Mouse (Mus musculus): ENCODE data around the gene Zfp334. TPM values are rescaled to one million over a fixed set of nuclear protein-coding genes. Genes with fewer than 3 reads are reported as not detected.

Zfp334 gene
- total and polyA plus RNA-seq, 3 experiments = 0.11 TPM; not detected in 2

- Histone ChIP-seq H3K4me1 (ENCODE audit: insufficient read depth, low read depth, low read length) (no peaks in the 10 kb centered on the region), H3K9me3 (replicated peaks) (peaks cover 3% of the 10 kb centered on the region; the same call in 1 of the 2 replicates), H3K27me3 (ENCODE audit: insufficient read depth, low read length) (no peaks in the 10 kb centered on the region), H3K4me3 (ENCODE audit: low read depth, low read length) (no peak overlapping the region), H3K36me3 (replicated peaks) (no peaks in the 10 kb centered on the region)
- DNase-seq (ENCODE audit: low spot score) (peak; percentile 43), ATAC-seq (ENCODE audit: extremely low read depth, insufficient number of reproducible peaks, low FRiP score, poor library complexity, severe bottlenecking) (peak; percentile 54)
- TF ChIP-seq CTCF (IDR thresholded peaks at IDR 0.05; ENCODE audit: low read depth, low read length) (peak; percentile 70), TAL1 (conservative IDR thresholded peaks at IDR 0.05; ENCODE audit: low read depth, low read length) (no peak), GATA1 (IDR thresholded peaks at IDR 0.05; ENCODE audit: borderline replicate concordance, low read length) (no peak)
These were observed 27.2 kb downstream of the Zfp334 start for GRCm38 (mm10) chr2:165360861-165361260.

- no peaks in the 10 kb centered on the region for H3K27me3 ChIP-seq (ENCODE audit: insufficient read depth, low read length)
- H3K4me3 ChIP-seq (ENCODE audit: low read depth, low read length) = no peak overlapping the region
- H3K4me1 ChIP-seq (ENCODE audit: insufficient read depth, low read depth, low read length) = no peaks in the 10 kb centered on the region
- H3K36me3 ChIP-seq (replicated peaks) = no peaks in the 10 kb centered on the region
- ATAC-seq (ENCODE audit: extremely low read depth, insufficient number of reproducible peaks, low FRiP score, poor library complexity, severe bottlenecking) (no peak), DNase-seq (ENCODE audit: low spot score) (no peak)
- H3K9me3 ChIP-seq (replicated peaks) = peaks cover 32% of the 10 kb centered on the region
- TF ChIP-seq TAL1 (conservative IDR thresholded peaks at IDR 0.05; ENCODE audit: low read depth, low read length) = no peak
- no peak for TF ChIP-seq GATA1 (IDR thresholded peaks at IDR 0.05; ENCODE audit: borderline replicate concordance, low read length)
- TF ChIP-seq POLR2AphosphoS5 (IDR thresholded peaks at IDR 0.05; ENCODE audit: insufficient replicate concordance, low read depth, low read length) = no peak
- TF ChIP-seq GATA2 (IDR thresholded peaks at IDR 0.05; ENCODE audit: borderline replicate concordance, low read depth, low read length) = no peak
- TF ChIP-seq CTCF (IDR thresholded peaks at IDR 0.05; ENCODE audit: low read depth, low read length) = no peak
These were observed 36.1 kb downstream of the Zfp334 start for GRCm38 (mm10) chr2:165351828-165352513.

DNA sequence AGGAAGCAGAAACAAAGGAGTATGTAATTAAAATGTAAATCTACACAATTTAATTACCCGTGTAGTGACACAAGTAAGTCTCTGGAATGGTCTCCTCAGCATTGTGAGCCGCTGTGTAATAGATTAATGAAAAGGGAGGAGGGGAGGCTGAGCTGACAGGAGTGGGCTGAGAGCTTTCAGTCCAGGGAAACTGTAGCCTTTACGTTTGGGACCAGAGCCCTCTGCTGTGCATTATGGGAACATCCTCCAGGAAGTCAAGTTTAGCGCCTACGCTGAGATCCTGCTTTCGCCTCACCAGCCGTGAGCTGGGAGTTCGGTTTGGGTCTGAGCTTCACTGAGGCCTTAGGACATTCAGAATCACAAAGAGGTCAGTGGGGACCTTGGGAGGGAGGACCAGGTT is 38.6 kb downstream of the Zfp334 start:
- peaks cover 26% of the 10 kb centered on the region for H3K9me3 ChIP-seq (replicated peaks)
- H3K27me3 ChIP-seq (ENCODE audit: insufficient read depth, low read length) = 0 out of 2 replicates have a peak, but pooled peaks cover 3% of the 10 kb centered on the region
- no peaks in the 10 kb centered on the region for H3K4me1 ChIP-seq (ENCODE audit: insufficient read depth, low read depth, low read length)
- no peak for DNase-seq (ENCODE audit: low spot score)
- no peak overlapping the region for H3K4me3 ChIP-seq (ENCODE audit: low read depth, low read length)
- no peak for TF ChIP-seq GATA1 (IDR thresholded peaks at IDR 0.05; ENCODE audit: borderline replicate concordance, low read length)
- TF ChIP-seq GATA2 (IDR thresholded peaks at IDR 0.05; ENCODE audit: borderline replicate concordance, low read depth, low read length) = no peak
- TF ChIP-seq TAL1 (conservative IDR thresholded peaks at IDR 0.05; ENCODE audit: low read depth, low read length) = no peak
- TF ChIP-seq POLR2AphosphoS5 (IDR thresholded peaks at IDR 0.05; ENCODE audit: insufficient replicate concordance, low read depth, low read length) = no peak
- no peak for TF ChIP-seq CTCF (IDR thresholded peaks at IDR 0.05; ENCODE audit: low read depth, low read length)
- ATAC-seq (ENCODE audit: extremely low read depth, insufficient number of reproducible peaks, low FRiP score, poor library complexity, severe bottlenecking) = no peak
- no peaks in the 10 kb centered on the region for H3K36me3 ChIP-seq (replicated peaks)

- Histone ChIP-seq H3K9me3 (replicated peaks) (peaks cover 3% of the 10 kb centered on the region; the same call in 1 of the 2 replicates), H3K27me3 (ENCODE audit: insufficient read depth, low read length) (0 out of 2 replicates have a peak, but pooled peaks cover 4% of the 10 kb centered on the region), H3K4me1 (ENCODE audit: insufficient read depth, low read depth, low read length) (no peaks in the 10 kb centered on the region), H3K36me3 (replicated peaks) (no peaks in the 10 kb centered on the region), H3K4me3 (ENCODE audit: low read depth, low read length) (no peak overlapping the region)
- ATAC-seq (ENCODE audit: extremely low read depth, insufficient number of reproducible peaks, low FRiP score, poor library complexity, severe bottlenecking) (no peak), DNase-seq (ENCODE audit: low spot score) (no peak)
- TF ChIP-seq GATA2 (IDR thresholded peaks at IDR 0.05; ENCODE audit: borderline replicate concordance, low read depth, low read length) (no peak), GATA1 (IDR thresholded peaks at IDR 0.05; ENCODE audit: borderline replicate concordance, low read length) (no peak), CTCF (IDR thresholded peaks at IDR 0.05; ENCODE audit: low read depth, low read length) (no peak), TAL1 (conservative IDR thresholded peaks at IDR 0.05; ENCODE audit: low read depth, low read length) (no peak), POLR2AphosphoS5 (IDR thresholded peaks at IDR 0.05; ENCODE audit: insufficient replicate concordance, low read depth, low read length) (no peak)
These were observed 41.9 kb downstream of the Zfp334 start for GRCm38 (mm10) chr2:165346180-165346579.

DNA sequence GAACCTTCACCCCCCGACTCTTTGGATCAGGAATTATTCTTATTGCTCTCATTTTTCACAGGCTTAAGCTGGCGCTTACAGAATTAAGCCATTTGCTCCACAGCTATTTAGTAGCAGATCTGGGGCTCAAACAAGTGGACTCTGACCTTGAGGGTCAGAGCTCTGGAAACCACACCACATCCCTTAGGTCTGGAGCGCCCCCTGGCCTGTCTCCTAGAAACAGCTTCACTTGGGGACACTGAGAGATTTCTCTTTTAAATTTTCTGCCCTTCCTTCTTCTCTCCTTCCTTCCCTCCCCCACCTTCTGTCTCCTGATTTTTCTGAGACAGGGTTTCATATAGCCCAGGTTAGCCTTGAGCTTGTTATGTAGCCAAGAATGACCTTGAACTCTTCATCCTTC is 50.9 kb downstream of the Zfp334 start:
- no peaks in the 10 kb centered on the region for H3K4me1 ChIP-seq (ENCODE audit: insufficient read depth, low read depth, low read length)
- ATAC-seq (ENCODE audit: extremely low read depth, insufficient number of reproducible peaks, low FRiP score, poor library complexity, severe bottlenecking) (no peak), DNase-seq (ENCODE audit: low spot score) (no peak)
- no peaks in the 10 kb centered on the region for H3K36me3 ChIP-seq (replicated peaks)
- TF ChIP-seq TAL1 (conservative IDR thresholded peaks at IDR 0.05; ENCODE audit: low read depth, low read length) (no peak), CTCF (IDR thresholded peaks at IDR 0.05; ENCODE audit: low read depth, low read length) (0 out of 2 replicates have a peak, but pooled peaks have one; percentile 3)
- H3K4me3 ChIP-seq (ENCODE audit: low read depth, low read length) = no peak overlapping the region
- peaks cover 9% of the 10 kb centered on the region for H3K27me3 ChIP-seq (ENCODE audit: insufficient read depth, low read length)
- H3K9me3 ChIP-seq (replicated peaks) = no peaks in the 10 kb centered on the region

DNA sequence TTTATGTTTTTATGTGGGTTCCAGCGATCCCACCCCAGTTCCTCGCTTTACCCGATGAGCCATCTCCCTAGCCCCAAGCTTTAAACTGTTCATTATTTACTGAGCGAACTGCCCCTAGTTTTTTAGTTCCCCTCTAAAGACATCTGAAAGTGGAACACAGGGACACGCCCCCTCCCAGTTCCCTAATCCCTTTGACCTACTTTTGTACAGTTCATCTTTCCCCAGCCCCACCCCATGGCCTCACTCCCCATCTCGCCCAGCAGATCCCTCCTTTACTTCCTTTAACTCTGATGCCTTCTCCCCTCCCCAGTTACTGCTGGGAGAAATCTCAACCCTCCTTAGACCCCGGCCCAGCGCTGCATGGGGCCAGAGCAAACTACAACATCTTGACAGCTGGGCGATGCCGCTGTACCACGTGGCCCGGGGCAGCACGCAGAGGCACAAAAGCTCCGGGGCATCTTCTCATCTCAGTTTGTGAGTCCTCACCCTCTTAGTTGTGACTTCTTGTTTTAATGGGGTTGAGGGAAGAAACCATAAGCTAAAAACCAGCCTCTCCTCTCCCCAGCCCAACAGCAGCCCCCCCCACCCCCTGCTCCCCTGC is 55.3 kb downstream of the Zfp334 start:
- ATAC-seq (ENCODE audit: extremely low read depth, insufficient number of reproducible peaks, low FRiP score, poor library complexity, severe bottlenecking) (no peak), DNase-seq (ENCODE audit: low spot score) (no peak)
- peaks cover 15% of the 10 kb centered on the region for H3K27me3 ChIP-seq (ENCODE audit: insufficient read depth, low read length)
- no peaks in the 10 kb centered on the region for H3K9me3 ChIP-seq (replicated peaks)
- TF ChIP-seq GATA2 (IDR thresholded peaks at IDR 0.05; ENCODE audit: borderline replicate concordance, low read depth, low read length) (no peak), GATA1 (IDR thresholded peaks at IDR 0.05; ENCODE audit: borderline replicate concordance, low read length) (no peak), POLR2AphosphoS5 (IDR thresholded peaks at IDR 0.05; ENCODE audit: insufficient replicate concordance, low read depth, low read length) (no peak), TAL1 (conservative IDR thresholded peaks at IDR 0.05; ENCODE audit: low read depth, low read length) (no peak), CTCF (IDR thresholded peaks at IDR 0.05; ENCODE audit: low read depth, low read length) (no peak)
- no peaks in the 10 kb centered on the region for H3K36me3 ChIP-seq (replicated peaks)
- peaks cover 2% of the 10 kb centered on the region; the same call in 1 of the 2 replicates for H3K4me1 ChIP-seq (ENCODE audit: insufficient read depth, low read depth, low read length)
- no peak overlapping the region for H3K4me3 ChIP-seq (ENCODE audit: low read depth, low read length)
